Mouse (Mus musculus) kidney, postnatal 0 days (tissue): ENCODE data around the gene Rogdi. TPM values are rescaled to one million over a fixed set of nuclear protein-coding genes. Genes with fewer than 3 reads are reported as not detected.

Source experiments
- ATAC-seq: fragments of 200-750 bp; cut with Nextera tagmentation; replicated peaks from 2 replicates; pipeline ENCODE4 v1.8.0; 2017; ENCODE audit warnings: low read depth, moderate number of reproducible peaks, moderate TSS enrichment, moderate library complexity; ENCODE audit not compliant: low FRiP score
- DNase-seq: peaks from one replicate; pipeline ENCODE4 v3.0.0-alpha.2; 2016; ENCODE audit warnings: low spot score
- H3K27ac ChIP-seq: fragments of 300-500 bp; sonication (generic); 2 replicates; pipeline ENCODE4 v1.5.1; 2014; ENCODE audit warnings: mild to moderate bottlenecking
- H3K27me3 ChIP-seq: fragments of 300-500 bp; sonication (generic); 2 replicates; pipeline ENCODE4 v1.6.1; 2014; ENCODE audit warnings: low read length, mixed read lengths; ENCODE audit not compliant: insufficient read depth
- H3K36me3 ChIP-seq: fragments of 300-500 bp; sonication (generic); 2 replicates; pipeline ENCODE4 v1.6.1; 2014; ENCODE audit warnings: low read length, mixed read lengths; ENCODE audit not compliant: insufficient read depth
- H3K4me1 ChIP-seq: fragments of 300-500 bp; sonication (generic); replicated peaks from 2 replicates; pipeline ENCODE4 v1.6.1; 2014; ENCODE audit warnings: antibody characterized with exemption, low read length, mixed read lengths; ENCODE audit not compliant: insufficient read depth
- H3K4me2 ChIP-seq: fragments of 300-500 bp; sonication (generic); 2 replicates; pipeline ENCODE4 v1.6.1; 2014; ENCODE audit warnings: mild to moderate bottlenecking, low read length, moderate library complexity, mixed read lengths
- H3K4me3 ChIP-seq: fragments of 300-500 bp; sonication (generic); replicated peaks from 2 replicates; pipeline ENCODE4 v1.5.1; 2014; ENCODE audit warnings: low read depth, low read length
- H3K9ac ChIP-seq: fragments of 300-500 bp; sonication (generic); 2 replicates; pipeline ENCODE4 v1.6.1; 2014; ENCODE audit warnings: low read depth, low read length
- H3K9me3 ChIP-seq: fragments of 300-500 bp; sonication (generic); replicated peaks from 2 replicates; pipeline ENCODE4 v1.6.1; 2016; ENCODE audit warnings: low read length, inconsistent platforms, mixed read lengths
- CTCF ChIP-seq: IDR thresholded peaks from 2 replicates; pipeline ENCODE4 v1.5.1; 2016; ENCODE audit warnings: antibody characterized with exemption, low read depth, mild to moderate bottlenecking, moderate library complexity
- WGBS: fragments of 180-500 bp; shearing (Covaris S2); extraction: QIAGEN DNeasy Blood & Tissue Kit; methylation state at CpG from one replicate; pipeline ENCODE4 v1.1.7; 2014; 5-methylcytosine and 5-hydroxymethylcytosine counted together
- polyA plus RNA-seq: library from polyadenylated mRNA; unstranded; fragments of >200 nt; fragmentation: Nextera tagmentation; extraction: Ambion mirVana; gene quantifications from 2 replicates; pipeline ENCODE4 v1.2.1, GENCODE M21; 2015

Gene Rogdi
- polyA plus RNA-seq, 1 experiment from 2014 or later = 90.7 TPM

- ATAC-seq = no peak; the same call in 1 of the 2 replicates
- Histone ChIP-seq H3K4me1 (peaks cover 8% of the 10 kb centered on the region), H3K4me3 (peak overlapping the region; percentile 75), H3K27me3 (no peaks in the 10 kb centered on the region), H3K4me2 (peak overlapping the region; percentile 87), H3K9ac (peak overlapping the region; percentile 68), H3K9me3 (no peaks in the 10 kb centered on the region), H3K36me3 (peaks cover 25% of the 10 kb centered on the region), H3K27ac (peak overlapping the region; percentile 73)
- WGBS = 40% methylated on average over 13 of the region's 13 CpGs
- TF ChIP-seq CTCF = no peak
- peak; percentile 18 for DNase-seq
Measured at GRCm38 (mm10) chr16:5012036-5013005, 1.0 kb downstream of the Rogdi start.

- ATAC-seq (no peak), DNase-seq (no peak)
- WGBS = 91% methylated on average over 7 of the region's 7 CpGs
- H3K27ac ChIP-seq = no peak overlapping the region
- no peak overlapping the region for H3K4me3 ChIP-seq
- no peaks in the 10 kb centered on the region for H3K27me3 ChIP-seq
- H3K9me3 ChIP-seq = no peaks in the 10 kb centered on the region
- no peak overlapping the region for H3K9ac ChIP-seq
- TF ChIP-seq CTCF = no peak
- peaks cover 18% of the 10 kb centered on the region for H3K36me3 ChIP-seq
- H3K4me2 ChIP-seq = no peak overlapping the region
- peaks cover 8% of the 10 kb centered on the region for H3K4me1 ChIP-seq
Measured at GRCm38 (mm10) chr16:5011285-5011684, 2.1 kb downstream of the Rogdi start.

- no peak for DNase-seq
- Histone ChIP-seq H3K4me2 (no peak overlapping the region), H3K36me3 (peaks cover 10% of the 10 kb centered on the region; the same call in 1 of the 2 replicates), H3K9ac (no peak overlapping the region), H3K4me3 (no peak overlapping the region), H3K27me3 (no peaks in the 10 kb centered on the region), H3K4me1 (peaks cover 8% of the 10 kb centered on the region), H3K9me3 (no peaks in the 10 kb centered on the region), H3K27ac (no peak overlapping the region)
- no peak for ATAC-seq
- TF ChIP-seq CTCF = no peak
- WGBS = 92% methylated on average over 10 of the region's 10 CpGs
Measured at GRCm38 (mm10) chr16:5010371-5010935, 2.9 kb downstream of the Rogdi start.

GRCm38 (mm10) chr16:5008076-5008475 lies 5.3 kb downstream of the Rogdi start:
- no peak for DNase-seq
- Histone ChIP-seq H3K4me2 (peak overlapping the region; percentile 39; the same call in 1 of the 2 replicates), H3K27ac (no peak overlapping the region), H3K9ac (0 out of 2 replicates have a peak overlapping the region, but pooled peaks have one; percentile 23), H3K4me3 (no peak overlapping the region), H3K36me3 (no peaks in the 10 kb centered on the region), H3K4me1 (peaks cover 8% of the 10 kb centered on the region), H3K9me3 (no peaks in the 10 kb centered on the region), H3K27me3 (no peaks in the 10 kb centered on the region)
- TF ChIP-seq CTCF = no peak
- WGBS = 86% methylated on average over 12 of the region's 12 CpGs
- no peak for ATAC-seq

- H3K9me3 ChIP-seq = no peaks in the 10 kb centered on the region
- no peaks in the 10 kb centered on the region for H3K36me3 ChIP-seq
- 0 out of 2 replicates have a peak overlapping the region, but pooled peaks have one; percentile 18 for H3K9ac ChIP-seq
- 68% methylated on average over 6 of the region's 6 CpGs for WGBS
- H3K27ac ChIP-seq = peak overlapping the region; percentile 47; the same call in 1 of the 2 replicates
- no peak for TF ChIP-seq CTCF
- H3K4me3 ChIP-seq = 0 out of 2 replicates have a peak overlapping the region, but pooled peaks have one; percentile 2
- ATAC-seq = peak; percentile 31
- DNase-seq = no peak
- peaks cover 4% of the 10 kb centered on the region for H3K4me1 ChIP-seq
- H3K27me3 ChIP-seq = no peaks in the 10 kb centered on the region
- H3K4me2 ChIP-seq = peak overlapping the region; percentile 39
Measured at GRCm38 (mm10) chr16:5007492-5007891, 5.9 kb downstream of the Rogdi start.

- DNase-seq = peak; percentile 41
- Histone ChIP-seq H3K27ac (peak within 1 kb of the TSS; percentile 47; the same call in 1 of the 2 replicates), H3K4me2 (peak within 1 kb of the TSS; percentile 39), H3K27me3 (no peaks in the 10 kb centered on the region), H3K4me3 (0 out of 2 replicates have a peak within 1 kb of the TSS, but pooled peaks have one; percentile 2), H3K36me3 (no peaks in the 10 kb centered on the region), H3K9me3 (no peaks in the 10 kb centered on the region), H3K9ac (0 out of 2 replicates have a peak within 1 kb of the TSS, but pooled peaks have one; percentile 23), H3K4me1 (no peaks in the 10 kb centered on the region; the same call in 1 of the 2 replicates)
- WGBS = 40% methylated on average over 5 of the region's 5 CpGs
- TF ChIP-seq CTCF = no peak
- ATAC-seq = peak; percentile 73
Measured at GRCm38 (mm10) chr16:5007067-5007466, 6.3 kb downstream of the Rogdi start, which contains the start of gene Smim22. Smim22 (plus strand) TSS chr16:5007288.
